Mouse (Mus musculus): ENCODE data around the gene Hpf1.
A peak's percentile ranks its signal among the peaks of the same experiment; 100 is the strongest.

Hpf1 gene

DNA sequence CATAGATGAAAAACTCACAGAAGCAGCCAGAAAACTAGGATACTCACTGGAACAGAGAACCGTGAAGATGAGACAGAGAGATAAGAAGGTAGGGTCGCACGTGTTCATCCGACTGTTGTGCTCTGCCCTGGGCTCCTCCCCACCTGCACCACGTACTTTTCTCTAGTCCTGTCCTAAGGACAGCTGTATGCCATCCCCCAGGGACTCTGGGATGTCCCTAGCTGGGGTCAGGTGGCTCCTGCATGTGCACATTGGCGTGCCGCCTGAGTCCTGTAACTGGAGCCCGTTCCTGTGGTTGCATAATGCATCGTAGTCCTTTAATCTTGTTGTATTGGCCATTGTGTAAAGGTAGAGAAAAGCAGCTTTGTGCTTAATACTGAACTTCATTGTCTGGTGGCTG lies 9.9 kb downstream of the Hpf1 start:
- DNase-seq, result peak in 1 of 2 experiments; percentile 19

DNA sequence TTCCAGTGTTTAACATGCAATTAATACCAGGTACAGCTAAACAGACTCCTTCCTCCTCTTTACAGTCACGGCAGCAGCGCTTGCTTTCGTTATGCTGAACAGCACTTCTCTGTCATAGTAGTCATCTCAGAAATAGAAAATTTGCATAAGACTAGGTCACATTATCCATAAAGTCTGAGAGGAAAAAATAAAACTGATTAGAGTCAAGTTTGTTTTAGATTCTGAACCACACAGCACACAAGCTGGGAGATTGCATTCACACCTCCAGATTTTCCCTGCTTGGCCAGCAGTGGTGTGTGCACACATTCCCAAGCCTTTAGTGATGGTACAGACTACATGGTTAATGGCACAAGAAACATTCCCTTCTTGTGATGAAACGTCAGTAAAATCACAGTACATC lies 21.9 kb downstream of the Hpf1 start:
- no peak for DNase-seq

DNA sequence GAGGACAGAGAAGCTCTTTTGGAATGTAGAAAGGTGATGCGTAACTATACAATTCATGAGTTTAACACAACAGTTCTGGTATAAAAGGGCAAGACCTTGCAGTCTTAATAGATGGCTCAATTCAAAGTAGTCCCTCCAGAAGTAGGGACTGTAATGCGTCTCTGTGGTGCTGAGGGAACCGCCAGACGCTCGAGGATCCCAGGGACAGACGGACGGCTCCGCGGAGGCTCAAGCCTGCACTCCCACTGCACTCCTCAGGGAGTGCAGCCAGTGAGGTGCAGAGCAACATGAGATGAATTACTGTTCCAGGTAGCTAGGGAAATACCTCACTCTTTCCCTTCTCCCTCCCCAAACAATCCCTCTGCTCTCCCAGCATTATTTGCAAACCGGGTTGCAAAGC lies 22.3 kb downstream of the Hpf1 start:
- DNase-seq, result no peak

DNA sequence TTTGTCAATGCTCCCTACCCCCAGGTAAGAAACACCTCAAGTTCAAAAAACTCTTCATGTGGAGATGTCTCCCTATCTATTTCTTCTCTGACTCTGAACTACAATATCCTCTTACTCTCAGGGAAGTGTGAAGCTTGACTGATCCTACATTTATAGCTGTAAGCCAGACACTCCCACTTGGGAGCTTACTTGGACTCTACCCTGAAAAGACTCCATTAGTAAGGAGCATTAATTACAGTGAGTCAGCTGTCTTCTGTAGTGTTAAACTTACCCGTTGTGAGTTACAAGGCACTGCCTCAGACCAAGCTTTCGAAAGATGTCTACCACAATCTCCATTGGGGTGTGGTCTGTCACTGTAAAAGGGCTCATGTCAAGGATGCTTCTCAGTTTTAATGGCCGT lies 28.9 kb downstream of the Hpf1 start:
- no peak for DNase-seq

DNA sequence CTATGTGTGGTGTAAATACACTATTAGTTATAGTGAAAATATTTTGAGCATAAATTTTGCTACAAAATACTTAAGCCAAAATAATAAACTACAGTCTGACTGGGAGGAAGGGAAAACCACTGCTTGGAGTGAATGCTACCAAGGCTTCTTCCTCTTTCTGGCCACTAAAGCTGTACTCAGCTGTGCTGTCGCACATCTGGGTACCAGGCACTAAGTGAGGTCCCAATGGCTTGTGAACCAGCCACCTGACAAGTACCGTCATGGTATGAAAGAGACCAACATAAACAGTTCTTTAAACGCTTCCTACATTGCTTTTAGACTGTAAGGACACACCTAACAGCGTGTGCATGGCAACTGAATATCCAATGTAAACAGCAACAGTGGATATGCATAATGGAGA lies 30.0 kb downstream of the Hpf1 start:
- no peak for DNase-seq

DNA sequence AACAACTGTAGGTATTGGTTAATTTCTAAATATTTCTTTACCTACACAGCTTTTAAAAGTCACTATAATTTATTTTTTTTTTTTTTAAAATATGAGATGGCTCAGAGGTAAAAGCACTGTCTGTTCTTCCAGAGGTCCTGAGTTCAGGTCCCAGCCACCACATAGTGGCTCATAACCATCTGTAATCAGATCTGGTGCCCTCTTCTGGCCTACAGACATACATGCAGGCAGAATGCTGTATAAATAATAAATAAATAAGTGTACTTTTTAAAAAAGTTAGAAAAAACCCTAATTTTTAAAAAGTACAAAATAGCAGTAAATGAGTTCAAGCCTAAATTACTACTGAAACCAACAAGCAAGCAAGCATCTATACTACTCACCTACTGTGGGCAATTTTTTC lies 43.4 kb downstream of the Hpf1 start:
- DNase-seq, result no peak

DNA sequence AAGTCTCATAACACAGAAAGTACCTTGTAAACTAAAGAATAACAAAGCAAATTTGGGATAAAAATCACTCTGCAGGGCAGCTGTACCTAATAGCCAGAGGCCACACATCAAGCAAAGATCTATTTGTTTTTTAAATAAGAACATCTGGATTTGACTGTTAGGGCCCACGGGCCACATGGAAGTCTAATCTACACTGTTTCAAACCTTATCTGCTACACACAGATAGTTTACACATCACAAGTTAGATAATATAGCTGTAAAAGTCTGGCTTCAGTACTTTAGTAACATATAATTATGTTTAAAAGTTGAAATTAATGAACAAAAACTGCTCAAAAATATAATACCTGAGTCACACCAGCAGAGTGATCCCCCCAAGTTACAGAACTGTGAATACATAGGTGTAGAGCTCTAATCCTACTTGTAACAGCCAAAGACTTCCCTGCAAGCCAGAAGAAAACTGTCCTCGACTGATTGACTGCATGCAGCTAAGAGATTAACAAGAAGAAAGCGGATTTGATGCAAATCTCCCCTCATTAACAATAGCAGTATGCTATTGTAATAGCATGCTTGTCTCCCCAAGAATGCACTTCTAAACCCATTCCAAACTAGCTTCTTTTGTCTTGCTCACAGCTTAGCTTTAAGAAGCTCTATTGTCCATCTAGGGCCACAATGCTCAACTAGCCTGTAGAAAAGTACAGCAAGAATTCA lies 48.7 kb downstream of the Hpf1 start:
- DNase-seq, result no peak

DNA sequence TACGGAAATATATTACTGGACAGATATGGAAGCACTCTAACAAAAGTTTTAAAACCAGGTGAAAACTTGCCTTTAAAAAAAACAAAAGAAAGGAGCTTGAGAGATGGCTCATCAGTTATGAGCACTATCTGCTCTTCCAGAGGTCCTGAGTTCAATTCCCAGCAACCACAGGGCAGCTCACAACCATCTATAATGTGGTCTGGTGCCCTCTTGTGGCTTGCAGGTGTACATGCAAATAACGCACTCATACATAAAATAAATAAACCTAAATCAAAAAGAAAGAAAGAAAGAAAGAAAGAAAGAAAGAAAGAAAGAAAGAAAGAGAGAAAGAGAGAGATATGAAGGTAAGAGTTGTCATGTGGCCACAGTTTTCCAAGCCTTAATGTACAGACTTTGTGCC lies 52.6 kb downstream of the Hpf1 start:
- DNase-seq, result no peak

DNA sequence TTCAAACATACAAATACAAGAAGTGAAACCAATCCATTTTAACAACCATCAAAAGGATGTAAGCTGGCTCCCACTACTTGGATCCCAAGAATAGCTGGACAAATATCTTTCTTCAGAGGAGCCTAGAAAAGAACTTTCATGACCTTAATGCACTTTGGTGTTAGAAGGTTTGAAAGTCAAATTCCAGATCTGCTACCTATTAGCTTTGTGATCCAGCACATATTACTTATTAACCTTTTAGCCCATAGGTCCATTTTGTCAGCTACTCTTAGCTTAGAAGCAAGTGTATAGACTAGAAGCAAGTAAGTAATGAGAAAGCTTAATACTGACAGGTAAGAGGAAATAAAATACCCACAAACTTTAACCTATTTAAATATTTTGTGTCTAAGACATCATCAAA lies 57.3 kb downstream of the Hpf1 start:
- no peak for DNase-seq

DNA sequence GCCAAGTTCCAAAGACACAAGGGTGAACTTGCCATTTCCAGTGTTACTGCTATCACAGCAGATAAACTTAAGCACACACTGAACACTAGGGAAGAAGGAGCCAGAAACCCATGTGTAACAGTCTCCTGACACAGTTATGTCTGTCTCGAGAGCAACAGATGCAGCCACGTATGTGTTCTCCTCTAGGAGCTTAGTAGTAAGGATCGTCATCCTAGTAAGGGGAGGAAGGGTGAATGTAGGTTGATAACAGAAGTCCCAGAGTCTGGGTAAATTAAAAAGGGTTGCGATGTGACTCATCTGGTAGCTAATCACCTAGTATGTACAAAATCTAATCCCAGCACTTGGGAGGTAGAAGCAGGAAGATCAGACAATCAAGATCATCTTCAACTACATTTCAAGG lies 59.6 kb downstream of the Hpf1 start:
- no peak for DNase-seq

DNA sequence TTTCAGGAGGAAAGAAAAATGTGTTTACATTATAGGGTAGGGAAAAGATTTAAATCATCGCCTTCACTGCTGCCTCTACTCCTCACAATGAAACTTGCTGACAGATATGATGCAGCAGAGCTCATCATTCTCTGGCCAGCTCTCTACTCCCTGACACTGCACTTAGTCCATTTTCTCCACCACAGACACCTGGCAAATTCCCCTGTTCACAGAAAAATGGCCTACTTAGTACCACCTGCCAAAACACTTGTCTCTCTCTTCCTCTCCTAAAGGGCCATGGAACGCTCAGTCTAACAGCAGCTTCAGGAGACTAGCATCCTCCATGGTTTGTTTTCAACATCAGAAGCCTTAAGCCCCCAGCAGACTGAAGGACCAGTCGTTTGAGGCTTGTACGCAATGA lies 61.1 kb downstream of the Hpf1 start:
- DNase-seq, result peak; percentile 54 to 62

DNA sequence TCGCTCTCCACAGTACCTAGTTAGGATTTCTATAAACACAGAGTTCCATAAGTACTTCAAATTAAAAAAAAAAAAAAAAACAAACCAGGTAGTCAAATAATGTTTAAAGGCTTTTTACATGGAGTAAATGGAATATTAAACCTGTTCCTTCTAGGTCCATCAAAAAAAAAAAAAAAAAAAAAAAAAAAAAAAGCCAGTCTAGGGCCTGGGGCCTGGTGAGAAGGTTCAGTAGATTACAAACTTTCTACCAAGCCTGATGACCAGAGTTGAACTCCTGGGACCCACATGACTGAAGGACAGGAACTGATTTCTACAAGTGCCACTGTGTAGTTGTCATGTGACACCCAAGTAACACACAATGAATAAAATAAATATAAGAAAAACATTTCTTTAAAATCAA lies 61.5 kb downstream of the Hpf1 start:
- no peak for DNase-seq

DNA sequence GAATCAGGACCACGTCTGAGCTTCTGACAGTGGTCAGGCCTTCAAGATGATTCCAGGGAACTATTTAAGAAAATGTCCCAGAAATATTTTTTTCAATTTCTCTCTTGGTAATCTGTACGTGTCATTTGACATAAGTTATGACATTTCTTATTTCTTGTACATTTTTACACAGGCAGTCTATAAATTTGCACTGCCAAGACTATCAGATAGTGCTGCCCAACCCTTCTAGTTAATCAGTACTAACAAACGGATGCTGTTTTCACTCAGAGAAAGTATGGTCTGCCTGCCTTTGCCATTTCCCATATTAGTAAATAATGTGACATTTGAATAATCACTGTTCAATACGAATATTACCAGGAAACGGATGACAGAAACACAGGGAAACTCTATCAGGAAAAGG lies 62.6 kb downstream of the Hpf1 start:
- DNase-seq, result no peak

DNA sequence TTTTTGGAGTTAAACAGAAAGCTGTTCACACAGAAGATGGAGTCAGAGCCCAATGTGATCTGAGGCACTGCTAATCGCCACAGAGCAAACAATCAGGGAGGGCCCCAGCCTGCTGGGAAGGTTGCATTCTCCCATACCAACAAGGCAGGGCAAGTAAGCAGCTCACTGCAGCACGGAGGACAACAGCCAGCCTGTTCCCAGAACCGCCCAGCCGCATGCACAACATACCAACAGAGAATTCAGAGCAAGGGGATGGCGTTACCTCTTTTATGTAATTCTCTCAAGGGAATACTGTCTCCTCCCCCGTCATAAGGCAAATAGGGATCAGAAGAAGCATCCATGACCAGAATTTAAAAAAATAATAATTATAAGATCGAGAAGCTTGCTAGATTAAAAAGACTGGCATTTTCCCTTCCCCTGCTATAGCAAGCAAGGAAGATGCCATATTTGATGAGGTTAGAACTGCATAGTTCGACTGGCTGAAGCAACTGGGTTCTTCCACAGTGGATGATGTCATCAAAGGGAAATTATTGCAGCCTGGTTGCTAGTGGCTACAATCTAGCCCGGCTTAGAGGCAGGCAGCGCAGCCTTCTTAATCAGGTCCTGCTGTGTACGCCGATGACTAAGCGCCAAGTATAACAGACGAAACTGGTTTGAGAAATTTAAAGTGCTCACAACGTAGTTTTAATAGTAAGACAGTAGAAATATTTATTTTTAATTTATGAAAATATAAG lies 64.2 kb downstream of the Hpf1 start:
- peak; percentile 78 to 89 for DNase-seq

DNA sequence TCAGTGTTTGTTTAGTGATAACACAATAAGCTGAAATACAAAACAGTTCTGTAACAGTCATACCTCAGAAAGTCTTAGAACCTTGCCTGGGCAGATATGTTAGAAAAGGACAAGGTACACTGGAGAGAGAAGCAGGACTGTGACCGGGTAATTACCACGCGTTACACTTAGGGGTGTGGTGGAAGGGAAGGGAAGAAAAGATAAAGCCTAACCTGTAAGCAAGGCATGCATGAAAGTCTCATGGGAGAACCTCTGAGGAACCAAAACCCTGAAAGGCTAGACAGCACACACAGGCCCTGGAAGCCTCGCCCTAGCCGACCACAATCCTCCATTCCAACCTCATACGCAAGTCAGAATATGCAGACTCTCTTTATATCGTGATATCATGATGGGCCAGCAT lies 66.6 kb downstream of the Hpf1 start:
- no peak for DNase-seq

Measured in cerebellum, adult 18-20 months (tissue).